Mouse (Mus musculus) E14TG2a.4 (cell line): ENCODE measurements around the gene Hyal2.

Source experiments
- CTCF ChIP-seq: conservative IDR thresholded peaks from 2 replicates; pipeline ENCODE4 v1.5.1; 2014; ENCODE audit warnings: low read length
- NANOG ChIP-seq: IDR thresholded peaks from 2 replicates; pipeline ENCODE4 v1.6.1; 2014; ENCODE audit warnings: borderline replicate concordance, low read length, mixed read lengths
- POU5F1 ChIP-seq: IDR thresholded peaks from 2 replicates; pipeline ENCODE4 v1.6.1; 2014; ENCODE audit warnings: low read length, borderline replicate concordance

GRCm38 (mm10) chr9:107609433-107609830 lies 41.7 kb downstream of the Hyal2 start:
- no peak for TF ChIP-seq CTCF
- TF ChIP-seq POU5F1 = no peak
- no peak for TF ChIP-seq NANOG
